Mouse (Mus musculus) neural tube, embryonic 14.5 days (tissue): ENCODE results near the gene Galp. TPM values are rescaled to one million over a fixed set of nuclear protein-coding genes. Genes with fewer than 3 reads are reported as not detected.

ENCODE experiments used
- ATAC-seq: fragments of 200-750 bp; cut with Nextera tagmentation; 2 replicates; pipeline ENCODE4 v1.8.0; 2017; ENCODE audit warnings: low read depth, mild to moderate bottlenecking, moderate TSS enrichment, moderate library complexity
- H3K27ac ChIP-seq: fragments of 300-500 bp; sonication (generic); 2 replicates; pipeline ENCODE4 v1.5.1; 2014; ENCODE audit warnings: low read depth, mild to moderate bottlenecking, control low read depth, low read length, moderate library complexity, mixed read lengths
- H3K27me3 ChIP-seq: fragments of 300-500 bp; sonication (generic); 2 replicates; pipeline ENCODE4 v1.6.1; 2014; ENCODE audit warnings: low read length; ENCODE audit not compliant: control insufficient read depth, insufficient read depth
- H3K36me3 ChIP-seq: fragments of 300-500 bp; sonication (generic); 2 replicates; pipeline ENCODE4 v1.6.1; 2014; ENCODE audit warnings: low read length, mixed read lengths; ENCODE audit not compliant: control insufficient read depth, insufficient read depth
- H3K4me1 ChIP-seq: fragments of 300-500 bp; sonication (generic); 2 replicates; pipeline ENCODE4 v1.6.1; 2014; ENCODE audit warnings: low read length; ENCODE audit not compliant: control insufficient read depth, insufficient read depth
- H3K4me2 ChIP-seq: fragments of 300-500 bp; sonication (generic); 2 replicates; pipeline ENCODE4 v1.6.1; 2014; ENCODE audit warnings: mild to moderate bottlenecking, low read depth, low read length, control low read depth
- H3K4me3 ChIP-seq: fragments of 300-500 bp; sonication (generic); 2 replicates; pipeline ENCODE4 v1.5.1; 2014; ENCODE audit warnings: low read depth, low read length, control low read depth, mixed read lengths
- H3K9ac ChIP-seq: fragments of 300-500 bp; sonication (generic); replicated peaks from 2 replicates; pipeline ENCODE4 v1.6.1; 2014; ENCODE audit warnings: low read depth, mild to moderate bottlenecking, control low read depth, low read length, mixed read lengths
- H3K9me3 ChIP-seq: fragments of 300-500 bp; sonication (generic); 2 replicates; pipeline ENCODE4 v1.6.1; 2016; ENCODE audit warnings: low read length; ENCODE audit not compliant: control insufficient read depth
- WGBS: fragments of 180-500 bp; shearing (Covaris S2); extraction: QIAGEN DNeasy Blood & Tissue Kit; methylation state at CpG from one replicate; pipeline ENCODE4 v1.1.7; 2014; 5-methylcytosine and 5-hydroxymethylcytosine counted together
- polyA plus RNA-seq: library from polyadenylated mRNA; unstranded; fragments of >200 nt; fragmentation: Nextera tagmentation; extraction: Ambion mirVana; gene quantifications from 2 replicates; pipeline ENCODE4 v1.2.1, GENCODE M21; 2014

Gene Galp
- polyA plus RNA-seq = not detected in 2 replicates

- Histone ChIP-seq H3K27me3 (no peaks in the 10 kb centered on the region), H3K4me2 (no peak within 1 kb of the TSS), H3K4me1 (no peaks in the 10 kb centered on the region), H3K27ac (no peak within 1 kb of the TSS), H3K36me3 (no peaks in the 10 kb centered on the region), H3K9ac (0 out of 2 replicates have a peak within 1 kb of the TSS, but pooled peaks have one; percentile 16), H3K9me3 (no peaks in the 10 kb centered on the region), H3K4me3 (no peak within 1 kb of the TSS)
- WGBS = 78% methylated on average over 3 of the region's 3 CpGs
- ATAC-seq = no peak
Observed at GRCm38 (mm10) chr7:6196790-6197189, at the start of gene Galp. Gene Galp, plus strand, starts transcription at chr7:6197090.

- H3K9me3 ChIP-seq = no peaks in the 10 kb centered on the region
- no peak overlapping the region for H3K9ac ChIP-seq
- 83% methylated on average over 5 of the region's 5 CpGs for WGBS
- no peaks in the 10 kb centered on the region for H3K36me3 ChIP-seq
- H3K27ac ChIP-seq = no peak overlapping the region
- peaks cover 6% of the 10 kb centered on the region for H3K4me1 ChIP-seq
- no peak overlapping the region for H3K4me3 ChIP-seq
- ATAC-seq = no peak
- no peak overlapping the region for H3K4me2 ChIP-seq
- no peaks in the 10 kb centered on the region for H3K27me3 ChIP-seq
Observed at GRCm38 (mm10) chr7:6147688-6148087, 49.2 kb upstream of the Galp start.

GRCm38 (mm10) chr7:6151266-6151665 lies 45.6 kb upstream of the Galp start:
- Histone ChIP-seq H3K27ac (no peak overlapping the region), H3K4me1 (peaks cover 19% of the 10 kb centered on the region), H3K4me2 (no peak overlapping the region), H3K27me3 (no peaks in the 10 kb centered on the region), H3K36me3 (no peaks in the 10 kb centered on the region), H3K9me3 (no peaks in the 10 kb centered on the region), H3K4me3 (no peak overlapping the region), H3K9ac (no peak overlapping the region)
- 93% methylated on average over 1 of the region's 1 CpGs for WGBS
- no peak for ATAC-seq

- Histone ChIP-seq H3K4me3 (no peak overlapping the region), H3K4me2 (no peak overlapping the region), H3K4me1 (peaks cover 22% of the 10 kb centered on the region), H3K27me3 (no peaks in the 10 kb centered on the region), H3K36me3 (no peaks in the 10 kb centered on the region), H3K9me3 (no peaks in the 10 kb centered on the region), H3K9ac (no peak overlapping the region), H3K27ac (no peak overlapping the region)
- no peak for ATAC-seq
- 90% methylated on average over 3 of the region's 3 CpGs for WGBS
Observed at GRCm38 (mm10) chr7:6152036-6152435, 44.9 kb upstream of the Galp start.

- no peaks in the 10 kb centered on the region for H3K36me3 ChIP-seq
- no peak overlapping the region for H3K27ac ChIP-seq
- WGBS = 92% methylated on average over 3 of the region's 3 CpGs
- H3K4me2 ChIP-seq = no peak overlapping the region
- no peaks in the 10 kb centered on the region for H3K27me3 ChIP-seq
- no peak overlapping the region for H3K4me3 ChIP-seq
- H3K4me1 ChIP-seq = peaks cover 22% of the 10 kb centered on the region
- no peaks in the 10 kb centered on the region for H3K9me3 ChIP-seq
- H3K9ac ChIP-seq = no peak overlapping the region
- ATAC-seq = no peak
Observed at GRCm38 (mm10) chr7:6153131-6153530, 43.8 kb upstream of the Galp start.

- Histone ChIP-seq H3K4me3 (peak overlapping the region; percentile 77), H3K4me2 (no peak overlapping the region), H3K27me3 (no peaks in the 10 kb centered on the region), H3K9me3 (no peaks in the 10 kb centered on the region), H3K9ac (no peak overlapping the region), H3K4me1 (peaks cover 16% of the 10 kb centered on the region), H3K36me3 (no peaks in the 10 kb centered on the region), H3K27ac (no peak overlapping the region)
- ATAC-seq = no peak
- 77% methylated on average over 5 of the region's 5 CpGs for WGBS
Observed at GRCm38 (mm10) chr7:6154164-6154563, 42.7 kb upstream of the Galp start.

- Histone ChIP-seq H3K27me3 (no peaks in the 10 kb centered on the region), H3K9ac (peak overlapping the region; percentile 84), H3K36me3 (no peaks in the 10 kb centered on the region), H3K9me3 (no peaks in the 10 kb centered on the region), H3K4me1 (peaks cover 16% of the 10 kb centered on the region), H3K27ac (peak overlapping the region; percentile 93), H3K4me3 (peak overlapping the region; percentile 77), H3K4me2 (peak overlapping the region; percentile 91)
- ATAC-seq = peak; percentile 76
- under 1% methylated on average over 65 of the region's 85 CpGs for WGBS
Observed at GRCm38 (mm10) chr7:6155031-6155872, 41.6 kb upstream of the Galp start.

- H3K9me3 ChIP-seq = no peaks in the 10 kb centered on the region
- H3K36me3 ChIP-seq = no peaks in the 10 kb centered on the region
- no peaks in the 10 kb centered on the region for H3K27me3 ChIP-seq
- H3K4me1 ChIP-seq = peaks cover 16% of the 10 kb centered on the region
- peak within 1 kb of the TSS; percentile 84 for H3K9ac ChIP-seq
- WGBS = under 1% methylated on average over 49 of the region's 54 CpGs
- H3K27ac ChIP-seq = peak within 1 kb of the TSS; percentile 93
- H3K4me2 ChIP-seq = peak within 1 kb of the TSS; percentile 91
- H3K4me3 ChIP-seq = peak within 1 kb of the TSS; percentile 77
- peak; percentile 98 for ATAC-seq
Observed at GRCm38 (mm10) chr7:6155901-6156411, 40.9 kb upstream of the Galp start, which contains the start of gene Zfp787. Gene Zfp787, minus strand, starts transcription at chr7:6155997.

- Histone ChIP-seq H3K27ac (no peak overlapping the region), H3K9me3 (no peaks in the 10 kb centered on the region), H3K27me3 (no peaks in the 10 kb centered on the region), H3K4me1 (peaks cover 16% of the 10 kb centered on the region), H3K4me2 (peak overlapping the region; percentile 66), H3K4me3 (peak overlapping the region; percentile 77; the same call in 1 of the 2 replicates), H3K36me3 (no peaks in the 10 kb centered on the region), H3K9ac (peak overlapping the region; percentile 84; the same call in 1 of the 2 replicates)
- 64% methylated on average over 9 of the region's 9 CpGs for WGBS
- ATAC-seq = no peak
Observed at GRCm38 (mm10) chr7:6156901-6157472, 39.9 kb upstream of the Galp start.
